Mouse (Mus musculus) olfactory bulb, adult 2 months (tissue): ENCODE results near the gene Olfr731. TPM values are rescaled to one million over a fixed set of nuclear protein-coding genes. Genes with fewer than 3 reads are reported as not detected.

Experiments
- H3K27ac ChIP-seq: fragments of 200-500 bp; 2 replicates; pipeline ENCODE4 v1.5.1; 2012; ENCODE audit warnings: low read depth, low read length; ENCODE audit not compliant: insufficient read depth
- H3K4me1 ChIP-seq: fragments of 200-500 bp; 2 replicates; pipeline ENCODE4 v1.6.1; 2012; ENCODE audit warnings: low read length; ENCODE audit not compliant: control insufficient read depth, insufficient read depth
- H3K4me3 ChIP-seq: fragments of 200-500 bp; 2 replicates; pipeline ENCODE4 v1.5.1; 2012; ENCODE audit warnings: mild to moderate bottlenecking, low read depth, low read length, moderate library complexity; ENCODE audit not compliant: insufficient read depth
- CTCF ChIP-seq: fragments of 200-500 bp; IDR thresholded peaks from 2 replicates; pipeline ENCODE4 v1.5.1; 2012; ENCODE audit warnings: low read depth, mild to moderate bottlenecking, low read length, moderate library complexity; ENCODE audit not compliant: insufficient read depth
- POLR2A ChIP-seq: fragments of 200-500 bp; IDR thresholded peaks from 2 replicates; pipeline ENCODE4 v1.6.1; 2012; ENCODE audit warnings: mild to moderate bottlenecking, low read depth, low read length, moderate library complexity; ENCODE audit not compliant: insufficient read depth
- WGBS: fragments of 180-500 bp; shearing (Covaris S2); methylation state at CpG from one replicate; pipeline ENCODE4 v1.1.7; 2018; 5-methylcytosine and 5-hydroxymethylcytosine counted together
- polyA plus RNA-seq: library from polyadenylated mRNA; stranded (reverse); fragments of >200 nt; gene quantifications from 2 replicates; pipeline ENCODE4 v1.2.4, GENCODE M21; 2012; ENCODE audit warnings: low replicate concordance; ENCODE audit not compliant: missing spikeins, insufficient read depth, insufficient read length

Olfr731 gene
- polyA plus RNA-seq = not detected in 2 replicates

DNA sequence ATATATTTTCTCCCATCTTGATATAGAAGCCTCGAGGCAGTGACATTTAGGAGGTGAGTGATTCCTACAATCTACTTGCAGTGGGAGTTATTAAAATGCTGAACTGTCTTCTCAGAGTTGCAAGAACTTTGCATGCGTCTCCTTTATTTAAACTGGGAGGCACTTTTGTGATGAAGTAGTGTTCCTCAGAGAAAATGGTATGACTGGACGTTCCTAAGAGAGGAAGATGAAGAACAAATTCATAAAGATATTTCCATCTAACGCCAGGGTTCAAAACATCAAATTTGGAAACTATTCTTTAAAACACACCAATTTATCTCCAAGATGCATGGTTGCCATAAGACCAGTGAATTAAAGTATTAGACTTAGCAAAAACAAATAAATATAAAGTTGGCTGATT is at the start of gene Olfr731:
TSS of gene Olfr731 (minus strand) at position 101 of the 400 bp plus-strand sequence.
- WGBS = 84% methylated on average over 4 of the region's 4 CpGs
- Histone ChIP-seq H3K4me1 (no peaks in the 10 kb centered on the region), H3K4me3 (no peak within 1 kb of the TSS), H3K27ac (no peak within 1 kb of the TSS)
- TF ChIP-seq CTCF (no peak), POLR2A (no peak)

DNA sequence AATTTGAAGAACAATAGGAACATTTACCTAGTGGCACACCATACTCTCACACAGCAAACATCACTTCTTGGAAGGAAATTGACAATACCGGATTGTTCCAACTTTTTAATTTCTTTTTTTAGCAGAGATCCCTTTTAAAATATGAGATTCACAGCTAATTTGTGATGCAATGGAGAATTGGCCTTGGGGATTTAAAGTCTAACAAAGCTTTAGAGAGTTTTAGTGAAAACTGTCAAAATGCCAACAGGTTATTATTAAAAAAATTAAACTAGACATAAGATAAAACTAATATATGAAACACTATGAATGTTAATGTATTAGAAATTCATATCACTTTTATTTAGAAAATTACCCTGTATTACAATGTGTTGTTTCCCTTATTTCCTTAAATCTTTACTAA is 42.4 kb upstream of the Olfr731 start, which contains the start of gene Olfr732:
TSS of gene Olfr732 (minus strand) at position 101 of the 400 bp plus-strand sequence.
- WGBS = 94% methylated on average over 1 of the region's 1 CpGs
- H3K27ac ChIP-seq = no peak within 1 kb of the TSS
- H3K4me3 ChIP-seq = no peak within 1 kb of the TSS
- TF ChIP-seq POLR2A = no peak
- TF ChIP-seq CTCF = no peak
- no peaks in the 10 kb centered on the region for H3K4me1 ChIP-seq

DNA sequence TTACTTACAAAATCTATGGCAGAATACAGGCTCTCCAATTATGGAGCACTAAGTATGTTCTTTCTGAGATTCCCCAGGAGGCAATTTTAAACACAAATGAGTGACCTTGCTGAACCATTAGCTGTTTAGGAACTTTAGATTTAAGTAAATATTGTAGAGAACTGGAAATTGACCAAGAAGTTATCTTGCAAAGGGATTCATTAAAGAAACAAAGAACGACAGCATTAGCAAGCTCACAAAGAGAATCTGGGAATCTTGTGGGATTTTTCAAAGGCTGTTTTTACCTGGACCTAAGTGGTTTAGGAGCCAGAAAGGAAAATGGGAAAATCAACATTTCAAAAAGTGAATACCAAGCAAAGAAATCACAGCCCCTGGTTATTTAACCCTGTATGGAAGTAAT is 53.6 kb downstream of the Olfr731 start, which contains the start of gene Olfr730:
TSS of gene Olfr730 (minus strand) at position 101 of the 400 bp plus-strand sequence.
- H3K4me1 ChIP-seq = no peaks in the 10 kb centered on the region
- WGBS = 38% methylated on average over 1 of the region's 1 CpGs

More for the DNA sequence above, 53.6 kb downstream of the Olfr731 start, which contains the start of gene Olfr730:
- H3K27ac ChIP-seq = no peak within 1 kb of the TSS
- TF ChIP-seq CTCF (no peak), POLR2A (no peak)
- no peak within 1 kb of the TSS for H3K4me3 ChIP-seq

Other genes starting within 250 kb of the Olfr731 start
- not detected in 2 replicates for gene Olfr725, start 201.5 kb downstream of the Olfr731 start, polyA plus RNA-seq
- not detected in 2 replicates for gene Olfr726, start 150.9 kb downstream of the Olfr731 start, polyA plus RNA-seq
- gene Olfr727, start 118.7 kb downstream of the Olfr731 start, polyA plus RNA-seq = not detected in 2 replicates
- gene Olfr728, start 99.2 kb downstream of the Olfr731 start, polyA plus RNA-seq = not detected in 2 replicates
- gene Olfr729, start 89.0 kb downstream of the Olfr731 start, polyA plus RNA-seq = not detected in 2 replicates
- gene Olfr730, start 53.7 kb downstream of the Olfr731 start, polyA plus RNA-seq = not detected in 2 replicates
- not detected in 2 replicates for gene Olfr732, start 42.3 kb upstream of the Olfr731 start, polyA plus RNA-seq
- gene Olfr733, start 59.7 kb upstream of the Olfr731 start, polyA plus RNA-seq = not detected in 2 replicates
- not detected in 2 replicates for gene Olfr734, start 84.9 kb upstream of the Olfr731 start, polyA plus RNA-seq
- not detected in 2 replicates for gene Olfr735, start 107.0 kb upstream of the Olfr731 start, polyA plus RNA-seq
- gene Tlr11, start 116.0 kb upstream of the Olfr731 start, polyA plus RNA-seq = not detected in 2 replicates
- gene Olfr736, start 139.3 kb upstream of the Olfr731 start, polyA plus RNA-seq = not detected in 2 replicates
- gene Olfr738, start 165.7 kb upstream of the Olfr731 start, polyA plus RNA-seq = not detected in 2 replicates
- not detected in 2 replicates for gene Olfr739, start 176.8 kb upstream of the Olfr731 start, polyA plus RNA-seq
- gene Olfr740, start 203.7 kb upstream of the Olfr731 start, polyA plus RNA-seq = not detected in 2 replicates
- gene Olfr741, start 230.9 kb upstream of the Olfr731 start, polyA plus RNA-seq = not detected in 2 replicates